Mouse (Mus musculus) forebrain, embryonic 14.5 days (tissue): ENCODE data around the gene Calhm3. TPM values are rescaled to one million over a fixed set of nuclear protein-coding genes. Genes with fewer than 3 reads are reported as not detected.
"Not testable (repeated sequence)": the region's sequence is repeated elsewhere in the genome, so short reads cannot be mapped to it uniquely, and the experiment has no call there.

ENCODE experiments used
- ATAC-seq: fragments of 200-750 bp; cut with Nextera tagmentation; 2 replicates; pipeline ENCODE4 v1.8.0; 2017; ENCODE audit warnings: mild to moderate bottlenecking, moderate library complexity
- DNase-seq: peaks from one replicate; pipeline ENCODE4 v3.0.0-alpha.2; 2015; ENCODE audit warnings: low spot score
- H3K27ac ChIP-seq: fragments of 300-500 bp; sonication (generic); 2 replicates; pipeline ENCODE4 v1.5.1; 2014; ENCODE audit warnings: low read depth, mild to moderate bottlenecking, control low read depth, low read length, moderate library complexity
- H3K27me3 ChIP-seq: fragments of 300-500 bp; sonication (generic); replicated peaks from 2 replicates; pipeline ENCODE4 v1.6.1; 2014; ENCODE audit warnings: low read length, control low read depth, mixed read lengths; ENCODE audit not compliant: control insufficient read depth, insufficient read depth
- H3K36me3 ChIP-seq: fragments of 300-500 bp; sonication (generic); 2 replicates; pipeline ENCODE4 v1.6.1; 2014; ENCODE audit warnings: low read length, control low read depth; ENCODE audit not compliant: control insufficient read depth, insufficient read depth
- H3K4me1 ChIP-seq: fragments of 300-500 bp; sonication (generic); 2 replicates; pipeline ENCODE4 v1.6.1; 2014; ENCODE audit warnings: antibody characterized with exemption, low read length, control low read depth; ENCODE audit not compliant: control insufficient read depth, insufficient read depth
- H3K4me2 ChIP-seq: fragments of 300-500 bp; sonication (generic); 2 replicates; pipeline ENCODE4 v1.6.1; 2014; ENCODE audit warnings: mild to moderate bottlenecking, control low read depth, low read length
- H3K4me3 ChIP-seq: fragments of 300-500 bp; sonication (generic); 2 replicates; pipeline ENCODE4 v1.5.1; 2014; ENCODE audit warnings: low read depth, low read length, control low read depth
- H3K9ac ChIP-seq: fragments of 300-500 bp; sonication (generic); 2 replicates; pipeline ENCODE4 v1.6.1; 2014; ENCODE audit warnings: mild to moderate bottlenecking, low read length, control low read depth, moderate library complexity
- H3K9me3 ChIP-seq: fragments of 300-500 bp; sonication (generic); replicated peaks from 2 replicates; pipeline ENCODE4 v1.6.1; 2016; ENCODE audit warnings: low read length, control low read depth, mixed read lengths; ENCODE audit not compliant: control insufficient read depth
- WGBS: fragments of 180-500 bp; shearing (Covaris S2); extraction: QIAGEN DNeasy Blood & Tissue Kit; methylation state at CpG from one replicate; pipeline ENCODE4 v1.1.7; 2014; 5-methylcytosine and 5-hydroxymethylcytosine counted together
- polyA plus RNA-seq: library from polyadenylated mRNA; unstranded; fragments of >200 nt; fragmentation: Nextera tagmentation; extraction: Ambion mirVana; gene quantifications from 2 replicates; pipeline ENCODE4 v1.2.1, GENCODE M21; 2014

The Calhm3 gene
- polyA plus RNA-seq, 1 experiment from 2014 or later = not detected

DNA sequence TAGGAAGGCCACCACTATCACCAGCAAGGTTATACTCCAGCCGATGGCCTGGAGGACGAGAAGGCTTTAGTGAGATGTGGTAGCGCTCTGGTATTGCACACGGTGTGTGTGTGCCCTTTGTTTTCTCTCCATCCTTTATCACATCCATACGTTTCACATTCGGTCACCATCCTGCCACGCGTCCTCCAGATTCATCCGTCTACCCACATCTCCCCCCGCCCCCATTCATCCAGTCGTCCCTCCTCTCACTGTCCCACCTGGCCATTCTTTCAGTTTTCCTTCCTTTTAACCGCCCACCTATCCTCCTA lies 5.5 kb downstream of the Calhm3 start:
- Histone ChIP-seq H3K4me1 (no peaks in the 10 kb centered on the region), H3K27me3 (no peaks in the 10 kb centered on the region), H3K9me3 (no peaks in the 10 kb centered on the region), H3K4me3 (peak overlapping the region; percentile 32; the same call in 1 of the 2 replicates), H3K36me3 (no peaks in the 10 kb centered on the region), H3K4me2 (peak overlapping the region; percentile 60), H3K27ac (no peak overlapping the region), H3K9ac (peak overlapping the region; percentile 55; the same call in 1 of the 2 replicates)
- no peak for DNase-seq
- 60% methylated on average over 12 of the region's 12 CpGs for WGBS
- ATAC-seq = 0 out of 2 replicates have a peak, but pooled peaks have one; percentile 12

DNA sequence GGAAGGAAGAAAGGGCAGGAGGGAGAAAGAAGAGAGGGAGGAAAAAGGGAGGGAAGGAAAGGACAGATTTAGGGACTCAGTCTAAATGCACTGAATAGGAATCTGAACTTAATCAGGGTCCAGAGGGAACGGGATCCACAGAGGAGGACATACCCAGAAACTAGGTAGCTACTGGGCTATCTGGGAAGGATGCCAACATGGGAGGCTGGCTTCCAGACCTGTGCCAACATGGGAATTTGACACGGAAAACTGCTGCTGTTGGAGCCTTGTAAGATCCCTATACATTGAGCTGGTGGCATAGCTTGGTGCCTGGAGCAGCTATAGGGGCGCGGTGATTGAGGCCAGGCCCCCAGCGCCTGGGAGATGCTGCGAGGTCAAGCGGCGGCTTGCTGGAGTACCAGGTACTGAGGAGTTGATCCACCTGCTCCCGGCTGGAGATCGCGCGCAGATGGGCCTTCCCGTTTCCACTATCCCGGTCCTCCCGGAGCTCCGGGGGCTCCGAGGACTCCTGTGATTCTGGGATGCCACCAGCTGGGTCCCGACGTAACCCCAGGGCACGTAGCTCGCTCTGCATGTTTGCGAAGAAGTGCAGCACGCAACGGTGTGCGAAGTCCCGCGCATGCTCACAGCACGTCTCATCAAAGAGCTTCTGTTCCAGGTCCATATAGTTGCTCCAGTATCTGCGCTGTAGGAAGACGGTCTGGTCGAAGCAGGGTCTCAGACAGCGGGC lies 6.1 kb downstream of the Calhm3 start:
- ATAC-seq (0 out of 2 replicates have a peak, but pooled peaks have one; percentile 18), DNase-seq (peak; percentile 62)
- Histone ChIP-seq H3K4me2 (peak overlapping the region; percentile 60), H3K4me3 (peak overlapping the region; percentile 32), H3K4me1 (no peaks in the 10 kb centered on the region), H3K27me3 (no peaks in the 10 kb centered on the region), H3K9ac (peak overlapping the region; percentile 55; the same call in 1 of the 2 replicates), H3K36me3 (no peaks in the 10 kb centered on the region), H3K9me3 (no peaks in the 10 kb centered on the region), H3K27ac (no peak overlapping the region)
- WGBS = 34% methylated on average over 32 of the region's 32 CpGs

DNA sequence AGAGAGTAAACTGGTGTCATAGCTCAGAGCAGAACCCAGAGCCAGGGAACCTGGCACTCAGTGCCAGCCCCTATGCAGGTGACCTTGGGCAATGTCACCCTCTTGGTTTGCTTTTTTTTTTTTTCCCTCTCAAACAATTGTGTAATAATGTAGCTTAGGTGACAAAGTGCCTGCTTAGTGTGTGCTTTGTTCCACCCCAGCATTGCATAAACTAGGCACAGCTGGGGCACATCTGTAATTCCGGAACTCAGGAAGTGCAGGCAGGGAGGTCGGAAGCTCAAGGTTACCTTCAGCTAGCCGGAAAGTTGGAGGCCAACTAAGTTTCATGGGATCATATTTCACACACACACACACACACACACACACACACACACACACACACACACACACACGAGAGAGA lies 7.7 kb downstream of the Calhm3 start:
- 64% methylated on average over 4 of the region's 4 CpGs for WGBS

DNA sequence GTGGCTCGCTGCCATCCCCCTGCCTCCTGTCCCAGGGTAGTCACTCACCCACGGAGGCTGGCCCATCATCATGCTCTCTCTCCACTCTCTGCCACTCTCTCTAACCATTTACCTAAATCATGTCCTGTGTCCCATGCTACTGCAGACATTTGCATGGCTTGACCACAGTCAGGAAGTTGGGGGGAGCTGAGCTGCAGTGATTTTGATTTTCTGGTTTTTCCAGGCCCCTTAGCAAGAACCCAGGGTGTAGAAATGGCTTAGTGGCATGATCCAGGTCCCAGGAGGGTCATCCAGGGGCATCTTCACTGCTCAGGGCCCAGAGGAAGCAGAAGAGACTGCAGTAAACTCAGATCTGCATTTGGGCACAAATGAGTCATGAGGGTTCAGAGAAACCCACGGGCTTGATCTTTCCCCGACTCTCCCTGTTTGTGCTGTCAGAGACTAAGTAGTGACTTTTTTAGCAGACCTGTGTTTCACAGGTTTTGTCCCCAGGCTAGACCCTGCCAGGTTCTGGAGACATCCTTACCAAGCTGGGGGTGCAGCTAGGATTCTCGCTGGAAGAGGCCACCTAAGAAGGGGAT lies 9.2 kb downstream of the Calhm3 start:
- no peak overlapping the region for H3K27ac ChIP-seq
- WGBS = 75% methylated on average over 5 of the region's 5 CpGs
- H3K4me2 ChIP-seq = no peak overlapping the region
- H3K4me3 ChIP-seq = no peak overlapping the region
- H3K9me3 ChIP-seq = no peaks in the 10 kb centered on the region
- H3K36me3 ChIP-seq = no peaks in the 10 kb centered on the region
- H3K27me3 ChIP-seq = no peaks in the 10 kb centered on the region
- no peaks in the 10 kb centered on the region for H3K4me1 ChIP-seq
- ATAC-seq (no peak), DNase-seq (no peak)
- no peak overlapping the region for H3K9ac ChIP-seq

More for the DNA sequence above, 7.7 kb downstream of the Calhm3 start:
- H3K4me3 ChIP-seq = no peak overlapping the region
- ATAC-seq = no peak
- H3K4me1 ChIP-seq = no peaks in the 10 kb centered on the region
- no peak overlapping the region for H3K27ac ChIP-seq
- H3K4me2 ChIP-seq = no peak overlapping the region
- H3K36me3 ChIP-seq = no peaks in the 10 kb centered on the region
- no peak for DNase-seq
- H3K9ac ChIP-seq = no peak overlapping the region
- H3K9me3 ChIP-seq = no peaks in the 10 kb centered on the region
- no peaks in the 10 kb centered on the region for H3K27me3 ChIP-seq

DNA sequence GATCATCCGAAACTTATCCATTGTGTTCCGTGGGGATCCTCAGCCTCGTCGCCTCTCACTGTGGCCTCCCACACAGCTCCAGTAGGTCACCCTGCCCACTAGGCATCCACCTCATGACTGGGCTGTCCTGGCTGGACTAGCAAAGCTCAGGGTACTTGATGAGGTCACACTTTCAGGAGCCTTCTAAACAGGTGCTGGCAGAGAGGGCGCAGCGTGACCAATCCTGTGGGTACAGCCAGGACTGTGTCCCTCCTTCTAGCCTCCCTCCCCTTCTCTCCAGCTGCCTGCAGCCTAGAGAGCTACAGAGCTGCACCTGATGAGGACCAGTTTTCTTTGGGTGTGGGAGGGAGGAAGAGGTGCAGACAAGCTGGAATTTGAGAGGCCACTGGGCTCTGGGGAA lies 13.4 kb downstream of the Calhm3 start, which contains the start of gene Calhm1:
Calhm1 (minus strand) TSS at position 101 of the 400 bp plus-strand sequence.
- DNase-seq = no peak
- 90% methylated on average over 6 of the region's 6 CpGs for WGBS
- no peaks in the 10 kb centered on the region for H3K9me3 ChIP-seq
- no peaks in the 10 kb centered on the region for H3K27me3 ChIP-seq
- no peak within 1 kb of the TSS for H3K27ac ChIP-seq
- no peak within 1 kb of the TSS for H3K4me2 ChIP-seq
- H3K4me1 ChIP-seq = no peaks in the 10 kb centered on the region
- no peak within 1 kb of the TSS for H3K4me3 ChIP-seq
- no peak within 1 kb of the TSS for H3K9ac ChIP-seq
- H3K36me3 ChIP-seq = no peaks in the 10 kb centered on the region
- no peak for ATAC-seq

DNA sequence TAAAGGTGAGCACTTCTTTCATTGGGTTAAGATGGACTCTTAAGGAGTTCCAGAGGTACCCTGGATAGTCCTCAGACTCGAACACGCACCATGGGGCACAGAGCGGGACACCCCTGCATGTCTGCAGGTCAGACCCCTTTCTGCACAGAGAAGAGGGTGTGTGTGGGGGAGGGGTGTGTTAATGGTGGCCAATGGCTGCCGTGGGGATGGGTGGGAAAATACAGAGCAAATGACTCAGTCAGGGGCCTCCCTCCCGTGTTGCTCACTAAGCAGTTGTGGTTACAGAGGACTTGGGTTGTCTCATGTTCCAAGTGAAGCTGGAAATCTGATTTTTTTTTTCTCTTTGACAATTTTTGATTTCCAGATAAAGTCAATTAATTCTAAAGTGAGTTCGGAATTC lies 15.1 kb downstream of the Calhm3 start:
- Histone ChIP-seq H3K27ac (no peak overlapping the region), H3K27me3 (no peaks in the 10 kb centered on the region), H3K4me3 (no peak overlapping the region), H3K9ac (no peak overlapping the region), H3K4me2 (no peak overlapping the region), H3K9me3 (no peaks in the 10 kb centered on the region), H3K36me3 (no peaks in the 10 kb centered on the region), H3K4me1 (peaks cover 5% of the 10 kb centered on the region; the same call in 1 of the 2 replicates)
- 81% methylated on average over 6 of the region's 6 CpGs for WGBS
- ATAC-seq = no peak
- DNase-seq = no peak

DNA sequence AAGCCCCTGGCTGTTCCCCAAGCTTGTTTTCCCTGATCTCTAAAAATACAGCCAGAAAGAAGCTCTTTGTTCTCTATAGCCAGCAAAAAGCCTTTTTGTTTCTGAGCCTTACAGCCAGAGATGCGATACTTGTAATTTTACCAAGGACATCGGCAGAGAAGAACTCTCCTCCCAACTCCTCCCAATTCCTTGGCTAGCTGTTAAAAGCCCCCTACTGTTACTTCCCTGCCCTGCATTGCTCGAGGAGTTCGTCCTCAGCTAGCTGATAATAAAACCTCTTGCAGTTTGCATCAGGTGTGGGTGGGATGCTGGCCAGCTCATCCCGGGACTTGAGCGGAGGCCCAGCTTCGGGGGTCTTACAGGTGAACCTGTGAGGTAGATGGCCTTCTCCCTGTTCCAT lies 18.0 kb downstream of the Calhm3 start:
- not testable (repeated sequence) for DNase-seq, H3K4me2 ChIP-seq, H3K27me3 ChIP-seq, H3K27ac ChIP-seq, ATAC-seq, H3K9ac ChIP-seq, H3K9me3 ChIP-seq, H3K36me3 ChIP-seq, H3K4me3 ChIP-seq
- H3K4me1 ChIP-seq = peaks cover 11% of the 10 kb centered on the region
- WGBS = 40% methylated on average over 7 of the region's 7 CpGs

DNA sequence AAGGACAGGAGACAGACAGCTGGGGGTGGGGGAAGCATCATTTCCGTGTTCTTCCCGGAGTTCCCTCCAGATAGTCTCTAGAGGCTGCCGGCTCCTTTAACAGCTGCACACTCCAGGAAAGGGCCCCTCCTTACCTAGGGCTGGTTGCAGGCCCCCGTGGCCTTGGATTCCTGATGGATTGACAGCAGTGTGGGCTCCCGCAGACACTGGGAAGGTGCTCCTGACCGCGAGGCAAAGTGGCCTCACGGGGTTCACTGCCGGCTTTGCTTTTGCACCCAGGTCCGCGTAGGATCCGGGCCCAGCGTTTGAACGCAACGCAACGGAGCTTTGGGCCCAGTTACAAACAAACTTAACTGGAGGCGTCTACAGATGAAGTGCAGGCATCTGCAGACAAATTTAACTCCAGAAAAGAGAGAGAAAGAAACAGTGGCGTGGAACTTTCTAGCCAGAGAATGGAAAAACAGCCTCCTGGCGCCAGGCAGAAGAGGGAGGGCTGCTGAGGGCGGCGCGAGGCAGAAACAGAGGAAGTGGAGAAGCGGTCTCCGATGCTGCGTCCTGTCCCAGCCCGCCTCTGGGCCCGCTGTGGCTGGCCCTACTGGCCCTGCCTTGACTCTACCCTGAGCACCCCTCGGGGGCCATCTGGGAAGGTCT lies 19.7 kb downstream of the Calhm3 start, which contains the start of gene Calhm2:
Calhm2 (minus strand) TSS at position 524 of the 651 bp plus-strand sequence.
- DNase-seq (peak; percentile 7), ATAC-seq (peak; percentile 61)
- Histone ChIP-seq H3K27me3 (no peaks in the 10 kb centered on the region), H3K36me3 (peaks cover 4% of the 10 kb centered on the region; the same call in 1 of the 2 replicates), H3K4me1 (peaks cover 11% of the 10 kb centered on the region), H3K4me3 (0 out of 2 replicates have a peak within 1 kb of the TSS, but pooled peaks have one; percentile 4), H3K4me2 (peak within 1 kb of the TSS; percentile 36), H3K9me3 (no peaks in the 10 kb centered on the region), H3K27ac (no peak within 1 kb of the TSS), H3K9ac (peak within 1 kb of the TSS; percentile 45)
- WGBS = 10% methylated on average over 28 of the region's 28 CpGs
